Mouse (Mus musculus) kidney, postnatal 25 days (tissue): ENCODE measurements around the gene Prkaa2.
"Not testable (repeated sequence)": the region's sequence is repeated elsewhere in the genome, so short reads cannot be mapped to it uniquely, and the experiment has no call there.

Source experiments
- DNase-seq, 2 experiments: peaks; one replicate each; pipeline ENCODE4 v3.0.0; 2021; ENCODE audit warnings: mixed read lengths in 2 of 2

The Prkaa2 gene

DNA sequence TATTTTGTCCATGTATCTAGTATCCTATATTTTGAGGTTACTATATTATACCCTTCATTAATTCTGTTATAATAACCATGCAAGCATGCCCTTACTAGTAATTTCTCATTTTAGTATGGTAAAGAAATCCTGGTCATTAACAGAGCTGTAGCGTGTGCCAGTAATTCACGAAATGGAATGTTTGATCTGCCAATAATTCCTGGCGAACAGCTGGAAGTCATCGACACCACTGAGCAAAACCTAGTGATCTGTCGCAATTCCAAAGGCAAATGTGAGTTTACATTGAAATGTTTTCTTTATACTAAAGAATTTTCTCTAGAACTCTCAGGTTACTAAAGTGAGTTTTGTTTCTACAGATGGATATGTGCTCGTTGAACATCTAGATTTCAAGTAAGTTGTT is 94.2 kb downstream of the Prkaa2 start:
- no peak for DNase-seq

DNA sequence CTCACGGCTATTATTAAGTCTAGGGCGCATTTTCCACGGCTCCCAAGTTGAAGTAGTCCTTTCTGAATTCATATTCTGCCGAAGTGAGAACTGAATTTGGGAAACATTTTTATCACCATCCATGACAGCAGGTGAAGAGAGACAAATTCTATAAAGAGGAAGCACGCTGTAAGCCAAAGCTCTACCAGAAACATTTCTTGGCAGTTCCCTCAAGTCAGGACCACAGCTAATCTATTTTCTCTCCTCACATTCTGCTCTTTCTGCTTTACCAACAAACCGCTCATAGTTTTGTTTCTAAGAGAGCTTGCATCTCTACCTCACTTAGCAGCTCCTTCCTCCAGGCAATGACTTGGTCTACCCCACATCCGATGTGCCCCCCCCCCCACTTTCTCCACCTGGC is 96.0 kb downstream of the Prkaa2 start:
- no peak for DNase-seq

DNA sequence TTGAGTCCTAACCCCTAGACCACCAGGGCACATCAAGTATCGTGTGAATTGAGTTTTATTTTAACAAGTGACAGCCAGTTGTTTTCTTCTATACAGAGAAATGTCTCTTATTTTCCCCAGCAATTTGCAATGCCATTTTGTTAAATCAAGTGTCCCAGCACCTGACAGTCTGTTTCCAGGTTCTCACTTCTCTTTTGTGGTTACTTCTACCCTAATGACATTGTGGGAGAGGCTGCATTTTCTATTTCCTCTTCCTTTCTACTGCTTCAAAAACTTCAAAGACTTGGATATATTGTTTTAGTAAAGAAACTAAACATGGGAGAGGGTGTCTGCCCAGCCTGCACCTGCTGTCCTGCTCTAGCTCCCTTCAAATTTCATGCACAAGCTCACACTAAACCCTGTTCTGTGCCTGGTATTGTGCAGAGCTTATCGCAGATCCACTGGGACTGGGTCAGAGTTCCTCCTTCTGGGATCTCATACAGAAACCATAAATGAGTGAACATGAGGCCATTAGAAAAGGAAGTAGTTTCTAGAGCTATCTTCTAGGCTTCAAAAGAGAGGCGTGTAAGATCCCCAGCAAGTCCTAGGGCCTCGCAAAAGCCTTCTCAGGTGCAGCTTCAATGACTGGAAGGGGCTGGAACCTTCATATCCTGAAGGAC is 102.2 kb downstream of the Prkaa2 start:
- no peak for DNase-seq

DNA sequence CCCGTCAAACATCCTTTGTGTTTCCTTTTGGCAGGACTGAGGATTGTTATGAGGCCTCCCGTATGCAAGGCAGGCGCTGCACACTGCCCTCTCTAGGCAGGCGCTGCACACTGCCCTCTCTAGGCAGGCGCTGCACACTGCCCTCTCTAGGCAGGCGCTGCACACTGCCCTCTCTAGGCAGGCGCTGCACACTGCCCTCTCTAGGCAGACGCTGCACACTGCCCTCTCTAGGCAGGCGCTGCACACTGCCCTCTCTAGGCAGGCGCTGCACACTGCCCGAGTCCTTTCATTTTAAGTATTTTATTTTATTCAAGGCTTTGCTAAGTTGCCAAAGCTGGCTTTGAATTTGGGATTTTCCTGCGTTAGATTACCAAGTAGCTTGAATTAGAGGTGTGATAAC is 105.0 kb downstream of the Prkaa2 start:
- DNase-seq: not testable (repeated sequence)

DNA sequence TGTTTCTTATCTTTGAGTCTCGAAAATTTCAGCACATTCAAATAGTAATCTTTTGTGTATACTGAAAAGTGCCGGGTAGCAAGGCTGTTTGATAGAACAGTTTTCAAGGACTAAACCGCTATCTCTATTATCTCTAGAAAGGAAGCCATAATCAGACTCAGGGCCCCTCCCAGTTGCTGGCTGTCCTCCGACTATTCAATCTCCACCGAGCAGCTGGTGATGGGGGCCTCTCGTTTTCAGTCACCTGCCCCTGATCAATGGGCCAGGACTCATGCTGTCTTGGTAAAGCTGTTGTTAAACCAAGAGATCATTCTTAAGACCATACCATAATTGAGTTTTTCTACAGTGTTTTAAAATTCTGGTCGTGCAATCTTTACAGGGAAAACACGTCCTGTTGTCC is 105.6 kb downstream of the Prkaa2 start:
- no peak for DNase-seq

DNA sequence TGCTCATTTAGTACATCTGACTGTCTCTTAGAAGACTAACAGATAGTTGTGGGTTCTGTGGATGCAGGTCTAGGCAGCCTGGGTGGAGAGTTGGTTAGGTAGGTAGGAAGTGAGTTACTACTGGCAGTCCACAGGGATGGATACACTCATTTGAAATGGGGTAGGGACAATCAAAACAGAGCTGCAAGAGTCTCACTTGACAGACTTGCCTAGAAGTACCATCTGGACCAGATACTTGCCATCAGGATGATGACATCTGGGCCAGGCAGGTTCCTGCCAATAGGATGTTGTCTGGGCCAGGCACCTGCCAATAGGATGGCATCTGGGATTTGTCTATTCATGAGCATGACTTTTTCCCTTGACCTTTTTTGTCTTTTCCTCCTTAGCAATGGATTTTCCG is 108.0 kb downstream of the Prkaa2 start:
- DNase-seq: no peak

DNA sequence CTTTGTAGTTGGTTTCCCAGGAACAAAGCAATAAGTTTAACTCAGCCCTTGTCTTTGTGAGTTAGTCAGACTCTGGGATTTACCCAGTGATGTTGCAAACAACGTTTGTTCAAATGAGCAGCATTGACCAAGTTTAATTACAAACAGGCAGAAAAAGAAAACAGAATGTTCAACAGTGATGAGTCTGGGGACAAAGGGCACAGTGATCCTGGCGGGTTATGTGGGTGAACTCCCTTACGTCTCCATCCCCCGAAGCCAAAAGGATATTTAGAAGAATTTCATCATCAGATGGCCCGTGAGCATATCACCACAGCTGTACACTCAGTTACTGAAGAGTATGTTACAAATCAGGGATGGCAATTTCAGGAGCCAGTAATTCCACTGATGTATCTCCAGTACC is 110.0 kb downstream of the Prkaa2 start:
- DNase-seq: no peak

DNA sequence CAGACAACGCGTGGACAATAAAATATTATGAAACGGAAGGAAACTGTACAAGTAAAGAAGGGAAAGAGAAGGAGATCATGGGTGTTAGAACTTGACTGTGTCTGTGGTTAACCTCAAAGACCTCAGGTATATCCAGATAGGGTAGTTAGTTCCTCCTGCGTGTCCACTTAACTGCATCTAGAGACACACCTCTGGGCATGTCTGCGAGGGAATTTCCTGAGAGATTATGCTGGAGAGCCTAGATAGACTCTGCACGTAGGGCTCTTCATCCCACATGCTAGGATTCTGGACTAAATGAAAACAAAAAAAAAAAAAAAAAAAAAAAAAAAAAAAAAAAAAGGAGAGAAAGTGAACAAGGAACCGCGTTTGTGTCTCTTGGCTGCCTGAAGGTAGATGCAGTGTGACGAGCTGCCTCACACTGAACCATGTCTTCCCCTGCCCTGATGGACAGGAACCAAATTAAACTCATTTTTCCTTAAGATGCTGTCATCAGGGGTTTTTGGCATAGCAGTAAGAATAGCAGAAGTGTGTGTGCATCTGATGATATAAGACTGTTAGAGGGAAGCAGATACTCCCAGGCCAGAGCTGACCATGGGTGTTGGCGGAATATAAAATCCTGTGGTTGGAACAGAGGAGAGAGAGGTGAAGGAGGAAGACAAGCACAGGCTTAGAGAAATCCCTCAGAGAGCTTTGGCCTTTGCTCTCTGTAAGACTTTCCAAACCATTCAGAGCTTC is 116.4 kb downstream of the Prkaa2 start:
- DNase-seq: no peak

DNA sequence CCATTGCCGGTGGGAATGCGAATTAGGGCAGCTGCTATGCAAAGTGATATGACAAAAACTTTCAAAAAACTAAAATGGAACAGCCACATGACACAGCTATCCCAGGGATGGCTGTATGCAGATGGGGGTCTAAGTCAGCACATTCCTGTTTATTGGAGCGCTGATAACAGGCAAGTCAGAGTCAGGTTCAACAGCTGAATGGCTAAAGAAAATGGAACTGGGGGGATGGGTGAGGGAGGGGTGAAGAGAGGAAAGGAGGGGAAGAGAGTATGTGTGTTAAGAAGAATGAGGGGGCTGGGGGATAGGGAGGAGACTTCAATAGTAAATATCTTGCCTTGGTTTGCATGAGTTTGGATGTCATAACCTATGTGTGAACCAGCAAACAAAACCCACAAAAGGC is 117.4 kb downstream of the Prkaa2 start:
- DNase-seq: no peak

DNA sequence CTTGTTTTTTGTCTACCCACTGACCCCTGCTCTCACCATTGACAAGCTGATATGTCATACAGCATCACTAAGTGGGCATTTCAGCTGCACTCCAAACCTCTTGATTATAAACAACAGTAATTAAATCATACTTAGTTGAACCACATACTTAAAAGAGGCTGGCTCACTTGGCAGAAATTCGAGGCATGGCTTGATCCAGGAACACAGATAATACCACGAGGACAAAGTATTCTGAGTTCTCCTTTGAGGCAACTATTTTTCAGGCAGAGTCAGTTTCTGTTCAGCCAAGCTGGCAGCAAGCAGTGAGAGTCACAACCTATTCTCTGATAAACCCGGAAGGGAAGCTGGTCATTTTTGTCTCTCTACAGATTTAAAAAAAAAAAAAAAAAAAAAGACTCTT is 119.0 kb downstream of the Prkaa2 start:
- DNase-seq: no peak

DNA sequence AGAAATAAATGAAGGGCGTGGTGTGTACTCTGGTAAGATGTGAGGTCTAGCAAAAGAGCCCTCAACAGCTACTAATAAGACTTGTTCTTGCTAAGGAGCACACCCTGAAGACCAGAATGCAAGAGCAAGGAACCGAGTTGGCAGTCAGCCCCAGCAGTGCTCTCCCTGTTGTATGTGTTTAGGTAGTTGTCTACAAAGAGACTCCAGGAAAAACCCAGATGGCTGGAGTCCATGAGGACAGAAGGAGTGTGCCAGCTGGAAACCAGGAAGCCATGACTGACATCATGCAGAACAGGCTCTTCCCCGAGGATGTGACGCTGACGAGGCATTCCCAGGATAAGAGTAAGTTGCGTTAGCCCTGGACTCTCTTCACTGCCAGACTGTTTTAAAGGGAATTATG is 119.7 kb downstream of the Prkaa2 start:
- DNase-seq: no peak

DNA sequence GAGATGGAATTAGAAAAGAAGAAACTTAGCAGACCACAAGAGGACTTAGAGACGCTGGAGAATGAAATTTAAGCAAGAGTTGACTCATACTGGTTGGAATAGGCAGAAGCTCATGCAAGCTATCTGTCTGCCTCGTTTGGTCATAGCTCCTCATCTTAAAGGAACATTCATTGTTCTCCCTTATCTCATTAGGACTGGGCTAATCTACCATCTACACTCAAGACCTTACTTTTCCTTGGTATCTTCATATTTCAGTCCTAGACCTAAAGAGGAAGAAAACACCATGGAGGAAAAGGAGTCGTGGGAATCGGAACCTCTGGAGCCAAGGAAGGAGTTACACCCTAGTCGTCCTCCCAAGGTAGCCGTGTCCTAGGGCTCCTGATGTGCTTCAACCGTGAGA is 121.0 kb downstream of the Prkaa2 start:
- no peak for DNase-seq

DNA sequence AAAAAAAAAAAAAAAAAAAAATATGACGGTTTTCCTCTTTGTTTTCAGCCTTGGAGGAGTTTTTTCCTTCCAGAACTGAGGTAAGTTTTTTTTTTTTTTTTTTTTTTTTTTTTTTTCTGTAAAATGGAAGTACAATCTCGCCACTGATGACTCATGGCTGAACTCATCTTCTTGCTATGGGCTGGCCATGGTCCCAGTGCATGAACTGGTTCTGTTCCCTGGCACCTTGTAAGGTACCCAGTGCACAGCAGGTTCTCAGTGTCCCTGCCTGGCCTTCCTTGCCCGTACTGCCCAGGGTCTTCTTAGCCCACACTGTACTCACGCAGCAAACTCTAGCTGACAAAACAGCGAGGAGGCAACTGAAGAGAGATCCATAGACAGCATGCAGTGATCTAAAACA is 121.6 kb downstream of the Prkaa2 start:
- no peak for DNase-seq

DNA sequence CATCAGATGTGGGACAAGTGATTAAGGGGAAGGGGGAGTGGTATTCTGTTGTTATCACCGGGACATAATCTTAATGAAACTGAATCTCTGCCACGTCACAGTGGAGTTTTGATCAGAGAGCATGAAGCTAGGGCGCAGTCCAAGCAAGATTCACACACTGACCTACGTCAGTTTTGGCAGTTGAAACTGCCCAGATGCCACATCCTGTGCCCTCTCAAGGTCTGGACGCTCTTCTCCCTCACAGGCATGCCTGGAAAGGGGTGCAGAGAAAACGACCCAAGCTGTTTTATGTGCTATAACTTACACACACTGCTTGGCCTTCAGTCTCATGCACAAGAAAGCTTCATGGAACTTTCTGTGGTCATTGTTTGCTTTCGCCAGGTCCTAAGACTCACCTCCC is 122.1 kb downstream of the Prkaa2 start:
- DNase-seq: no peak

DNA sequence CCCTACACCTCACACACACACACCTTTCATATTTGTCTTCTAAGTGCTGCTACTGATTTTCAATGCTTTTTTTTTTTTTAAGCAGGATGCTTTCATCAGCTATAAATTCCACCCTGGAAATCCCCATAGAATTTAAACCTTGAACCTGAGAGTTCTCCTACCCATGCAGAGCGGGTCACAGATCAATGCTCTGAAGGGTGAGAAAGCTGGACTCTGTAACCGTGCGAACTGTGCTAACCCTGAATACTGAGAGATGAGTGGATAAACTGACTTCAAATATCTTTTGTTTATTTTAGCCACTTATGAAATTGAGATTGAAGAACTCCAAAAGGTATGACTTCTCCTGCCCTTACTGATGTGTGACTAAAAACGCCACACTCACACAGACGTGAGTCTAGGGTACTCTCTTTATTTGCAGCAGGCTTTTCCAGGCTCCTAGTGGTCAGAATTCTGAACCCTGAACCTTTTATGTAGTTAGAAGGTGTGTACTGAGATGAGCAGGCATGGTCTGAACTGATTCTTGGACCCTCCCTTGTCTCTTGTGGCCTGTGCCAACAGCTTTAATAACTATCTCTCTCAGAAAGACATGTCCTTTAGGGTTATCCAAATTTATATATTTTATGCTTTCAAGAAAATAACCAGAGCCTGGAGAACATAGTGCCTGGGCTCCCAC is 123.6 kb downstream of the Prkaa2 start:
- peak; percentile 48 to 72 for DNase-seq
